Mouse (Mus musculus): ENCODE results near the gene Fbln1. TPM values are rescaled to one million over a fixed set of nuclear protein-coding genes. Genes with fewer than 3 reads are reported as not detected.

Gene Fbln1
- polyA plus RNA-seq, 1 experiment from 2014 or later, result 114 TPM

DNA sequence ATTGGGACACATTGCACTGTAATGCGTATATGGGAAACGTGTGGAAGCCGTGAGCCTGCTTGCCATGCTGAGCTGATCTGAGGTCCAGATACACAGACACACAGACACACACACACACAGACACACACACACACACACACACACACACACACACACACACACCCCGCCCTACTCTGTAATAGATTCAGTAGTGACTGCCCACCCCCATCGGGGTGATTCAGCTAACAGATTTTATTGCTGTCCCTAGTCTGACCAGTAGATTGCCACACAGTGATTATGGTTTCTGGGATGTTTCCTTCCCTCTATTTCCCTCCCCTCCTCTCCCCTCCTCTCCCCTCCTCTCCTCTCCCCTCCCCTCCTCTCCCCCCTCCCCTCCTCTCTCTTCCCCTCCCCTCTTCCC, 42.6 kb downstream of the Fbln1 start:
- WGBS, result 78% methylated on average over 5 of the region's 5 CpGs
- no peak for ATAC-seq (replicated peaks; ENCODE audit: low FRiP score, low read depth)

DNA sequence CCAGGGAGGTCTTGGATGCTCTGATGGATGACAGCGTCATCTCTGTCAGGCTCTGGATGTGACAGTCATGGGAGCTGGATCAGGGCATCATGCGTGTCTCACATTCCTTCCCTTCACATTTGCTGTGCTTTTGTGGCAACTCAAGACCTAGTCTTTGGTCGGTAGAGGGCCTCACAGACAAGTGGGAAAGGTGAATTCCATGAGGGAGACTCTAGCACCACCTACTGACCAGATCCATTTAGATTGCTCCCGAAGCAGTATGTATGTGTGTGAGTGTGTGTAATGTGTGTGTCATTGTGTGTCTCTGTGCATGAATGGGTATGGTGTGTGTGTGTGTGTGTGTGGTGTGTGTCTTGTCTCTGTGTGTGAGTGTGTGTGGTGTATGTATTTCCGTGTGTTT, 43.5 kb downstream of the Fbln1 start:
- 0 out of 2 replicates have a peak, but pooled peaks cover 20% of the 10 kb centered on the region for H3K36me3 ChIP-seq (ENCODE audit: insufficient read depth, low read length)
- DNase-seq (ENCODE audit: low spot score) (peak; percentile 87), ATAC-seq (replicated peaks; ENCODE audit: low FRiP score, low read depth) (0 out of 2 replicates have a peak, but pooled peaks have one; percentile 59)
- WGBS, result 59% methylated on average over 5 of the region's 5 CpGs
- no peaks in the 10 kb centered on the region for H3K4me1 ChIP-seq (replicated peaks; ENCODE audit: insufficient read depth, low read length)
- H3K9ac ChIP-seq (ENCODE audit: low read depth, low read length), result no peak overlapping the region
- peak; percentile 98 for TF ChIP-seq CTCF (IDR thresholded peaks at IDR 0.05; ENCODE audit: low read depth)
- H3K9me3 ChIP-seq (replicated peaks; ENCODE audit: low read length), result no peaks in the 10 kb centered on the region
- H3K4me3 ChIP-seq (replicated peaks; ENCODE audit: low read depth, low read length), result no peak overlapping the region
- H3K27ac ChIP-seq, result no peak overlapping the region
- no peak overlapping the region for H3K4me2 ChIP-seq (ENCODE audit: low read length)
- no peaks in the 10 kb centered on the region for H3K27me3 ChIP-seq (ENCODE audit: insufficient read depth, low read length)

More for the DNA sequence above, 42.6 kb downstream of the Fbln1 start:
- no peak for TF ChIP-seq CTCF (IDR thresholded peaks at IDR 0.05; ENCODE audit: low read depth)
- H3K27me3 ChIP-seq (ENCODE audit: insufficient read depth, low read length), result no peaks in the 10 kb centered on the region
- no peak overlapping the region for H3K4me2 ChIP-seq (ENCODE audit: low read length)
- no peak overlapping the region for H3K9ac ChIP-seq (ENCODE audit: low read depth, low read length)
- no peaks in the 10 kb centered on the region for H3K9me3 ChIP-seq (replicated peaks; ENCODE audit: low read length)
- no peak overlapping the region for H3K4me3 ChIP-seq (replicated peaks; ENCODE audit: low read depth, low read length)
- no peak overlapping the region for H3K27ac ChIP-seq
- H3K36me3 ChIP-seq (ENCODE audit: insufficient read depth, low read length), result 0 out of 2 replicates have a peak, but pooled peaks cover 20% of the 10 kb centered on the region
- no peak for DNase-seq (ENCODE audit: low spot score)
- H3K4me1 ChIP-seq (replicated peaks; ENCODE audit: insufficient read depth, low read length), result no peaks in the 10 kb centered on the region

DNA sequence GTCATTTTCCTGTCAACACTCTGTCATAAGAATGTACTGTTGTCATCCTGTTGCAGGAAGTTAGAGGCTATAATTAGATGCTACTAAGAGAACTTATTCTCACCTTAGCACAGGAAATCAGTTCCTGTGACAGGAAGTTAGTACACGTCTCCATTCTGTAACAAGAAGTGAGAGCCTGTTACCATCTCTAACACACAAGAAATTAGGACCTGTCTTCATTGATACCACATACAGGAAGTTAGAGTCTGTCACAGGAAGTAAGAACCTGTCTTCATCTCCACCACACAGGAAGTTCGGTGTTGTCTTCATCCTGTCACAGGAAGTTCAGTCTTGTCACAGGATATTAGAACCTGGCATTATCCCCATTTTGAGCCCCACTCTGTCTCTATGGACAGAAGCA, 44.7 kb downstream of the Fbln1 start:
- Histone ChIP-seq H3K27me3 (ENCODE audit: insufficient read depth, low read length) (no peaks in the 10 kb centered on the region), H3K36me3 (ENCODE audit: insufficient read depth, low read length) (0 out of 2 replicates have a peak, but pooled peaks cover 16% of the 10 kb centered on the region), H3K4me1 (replicated peaks; ENCODE audit: insufficient read depth, low read length) (no peaks in the 10 kb centered on the region), H3K4me2 (ENCODE audit: low read length) (no peak overlapping the region), H3K9me3 (replicated peaks; ENCODE audit: low read length) (no peaks in the 10 kb centered on the region), H3K4me3 (replicated peaks; ENCODE audit: low read depth, low read length) (no peak overlapping the region), H3K27ac (no peak overlapping the region), H3K9ac (ENCODE audit: low read depth, low read length) (no peak overlapping the region)
- ATAC-seq (replicated peaks; ENCODE audit: low FRiP score, low read depth) (no peak), DNase-seq (ENCODE audit: low spot score) (no peak)
- 90% methylated on average over 2 of the region's 2 CpGs for WGBS
- no peak for TF ChIP-seq CTCF (IDR thresholded peaks at IDR 0.05; ENCODE audit: low read depth)

DNA sequence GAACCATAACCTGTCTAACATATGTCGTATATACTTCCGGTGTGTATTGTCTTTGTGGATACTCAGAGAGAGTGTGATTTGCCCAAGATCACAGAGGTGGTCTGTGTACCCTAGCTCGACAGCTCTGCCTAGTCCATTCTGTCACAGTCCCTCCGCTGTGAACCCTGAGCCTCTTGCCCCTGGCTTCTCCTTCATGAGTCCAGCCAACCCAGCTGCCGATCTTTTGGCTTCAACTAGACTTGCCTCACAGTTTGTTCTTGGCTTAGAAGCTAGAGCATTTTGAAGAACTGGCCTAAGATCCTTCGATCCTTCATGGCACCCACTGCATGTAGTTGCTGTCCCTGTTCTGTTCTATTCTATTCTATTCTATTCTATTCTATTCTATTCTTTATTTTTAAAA, 46.7 kb downstream of the Fbln1 start:
- H3K4me1 ChIP-seq (replicated peaks; ENCODE audit: insufficient read depth, low read length), result no peaks in the 10 kb centered on the region
- DNase-seq (ENCODE audit: low spot score) (no peak), ATAC-seq (replicated peaks; ENCODE audit: low FRiP score, low read depth) (no peak)
- WGBS, result 91% methylated on average over 6 of the region's 6 CpGs
- 0 out of 2 replicates have a peak, but pooled peaks cover 11% of the 10 kb centered on the region for H3K36me3 ChIP-seq (ENCODE audit: insufficient read depth, low read length)
- H3K9ac ChIP-seq (ENCODE audit: low read depth, low read length), result no peak overlapping the region
- H3K4me3 ChIP-seq (replicated peaks; ENCODE audit: low read depth, low read length), result no peak overlapping the region
- no peaks in the 10 kb centered on the region for H3K9me3 ChIP-seq (replicated peaks; ENCODE audit: low read length)
- TF ChIP-seq CTCF (IDR thresholded peaks at IDR 0.05; ENCODE audit: low read depth), result no peak
- H3K4me2 ChIP-seq (ENCODE audit: low read length), result no peak overlapping the region
- H3K27ac ChIP-seq, result no peak overlapping the region
- no peaks in the 10 kb centered on the region for H3K27me3 ChIP-seq (ENCODE audit: insufficient read depth, low read length)

DNA sequence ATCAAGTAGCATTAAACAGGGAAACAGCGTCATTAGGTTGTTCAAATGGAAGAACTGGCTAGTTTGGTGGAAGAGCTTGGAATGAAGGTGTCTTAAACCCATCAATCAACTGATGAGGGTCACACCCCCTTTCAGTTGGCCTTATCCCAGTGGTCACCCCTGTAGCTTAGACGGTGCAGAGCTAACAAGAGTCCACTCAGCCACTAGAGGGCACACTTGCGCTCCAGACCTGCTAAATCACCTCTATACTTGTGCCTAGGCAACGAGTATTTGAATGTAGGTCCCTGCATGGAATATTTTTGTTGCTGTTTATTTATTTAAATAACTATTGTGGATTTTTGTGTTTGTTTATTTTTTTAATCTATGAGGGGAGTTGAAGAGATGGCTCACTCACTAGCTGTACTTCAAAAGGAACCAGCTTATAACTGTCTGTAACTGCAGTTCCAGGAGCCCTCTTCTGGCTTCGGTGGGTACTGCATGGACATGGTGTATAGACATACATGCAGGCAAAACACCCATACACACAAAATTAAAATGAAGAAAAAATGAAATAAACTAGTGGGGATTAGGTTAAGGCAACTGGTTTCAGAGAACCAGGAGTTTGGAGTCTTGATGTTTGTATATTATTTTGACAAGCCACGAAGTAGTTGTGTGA, 52.2 kb downstream of the Fbln1 start:
- 77% methylated on average over 6 of the region's 6 CpGs for WGBS
- no peaks in the 10 kb centered on the region for H3K9me3 ChIP-seq (replicated peaks; ENCODE audit: low read length)
- no peak overlapping the region for H3K9ac ChIP-seq (ENCODE audit: low read depth, low read length)
- no peak overlapping the region for H3K27ac ChIP-seq
- ATAC-seq (replicated peaks; ENCODE audit: low FRiP score, low read depth) (no peak), DNase-seq (ENCODE audit: low spot score) (peak; percentile 49)
- H3K36me3 ChIP-seq (ENCODE audit: insufficient read depth, low read length), result no peaks in the 10 kb centered on the region
- TF ChIP-seq CTCF (IDR thresholded peaks at IDR 0.05; ENCODE audit: low read depth), result peak; percentile 64
- no peak overlapping the region for H3K4me2 ChIP-seq (ENCODE audit: low read length)
- H3K27me3 ChIP-seq (ENCODE audit: insufficient read depth, low read length), result no peaks in the 10 kb centered on the region
- no peak overlapping the region for H3K4me3 ChIP-seq (replicated peaks; ENCODE audit: low read depth, low read length)
- no peaks in the 10 kb centered on the region for H3K4me1 ChIP-seq (replicated peaks; ENCODE audit: insufficient read depth, low read length)

DNA sequence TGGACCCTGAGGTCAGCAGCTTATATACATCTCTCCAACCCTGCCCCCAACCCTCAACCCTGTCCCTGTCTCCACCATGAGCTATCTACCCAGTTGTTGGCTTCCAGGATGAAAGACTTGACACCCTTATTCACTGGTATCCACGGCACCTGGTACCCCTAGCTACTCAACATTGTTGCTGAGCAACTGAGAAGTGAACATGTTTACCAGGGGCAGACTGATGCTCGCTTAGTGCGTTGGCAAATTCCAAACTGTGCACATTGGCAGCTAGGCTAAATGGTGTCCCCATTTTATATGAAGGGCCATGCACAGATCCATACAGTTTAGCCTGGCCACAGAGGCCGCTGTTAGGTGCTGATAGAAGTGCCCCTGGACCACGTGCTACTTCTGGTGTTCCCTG, 57.1 kb downstream of the Fbln1 start:
- no peak overlapping the region for H3K27ac ChIP-seq
- ATAC-seq (replicated peaks; ENCODE audit: low FRiP score, low read depth), result no peak
- H3K9ac ChIP-seq (ENCODE audit: low read depth, low read length), result no peak overlapping the region
- no peaks in the 10 kb centered on the region for H3K27me3 ChIP-seq (ENCODE audit: insufficient read depth, low read length)
- WGBS, result 91% methylated on average over 5 of the region's 5 CpGs
- 0 out of 2 replicates have a peak, but pooled peaks cover under 1% of the 10 kb centered on the region for H3K4me1 ChIP-seq (replicated peaks; ENCODE audit: insufficient read depth, low read length)
- no peak overlapping the region for H3K4me3 ChIP-seq (replicated peaks; ENCODE audit: low read depth, low read length)
- H3K4me2 ChIP-seq (ENCODE audit: low read length), result no peak overlapping the region
- H3K9me3 ChIP-seq (replicated peaks; ENCODE audit: low read length), result no peaks in the 10 kb centered on the region
- no peak for DNase-seq (ENCODE audit: low spot score)
- TF ChIP-seq CTCF (IDR thresholded peaks at IDR 0.05; ENCODE audit: low read depth), result no peak
- no peaks in the 10 kb centered on the region for H3K36me3 ChIP-seq (ENCODE audit: insufficient read depth, low read length)

Data from kidney, postnatal 0 days (tissue).